Mouse (Mus musculus) thymus, adult 2 months (tissue): ENCODE measurements around the gene Stag1.

Source experiments
- CTCF ChIP-seq: fragments of 200-500 bp; IDR thresholded peaks from 2 replicates; pipeline ENCODE4 v1.5.1; 2012; ENCODE audit warnings: mild to moderate bottlenecking, control low read depth, low read length, moderate library complexity, borderline replicate concordance; ENCODE audit not compliant: control insufficient read depth, poor library complexity, insufficient read depth; ENCODE audit errors: extremely low read depth
- POLR2A ChIP-seq: fragments of 200-500 bp; IDR thresholded peaks from 2 replicates; pipeline ENCODE4 v1.6.1; 2012; ENCODE audit warnings: mild to moderate bottlenecking, low read length, control low read depth, moderate library complexity; ENCODE audit not compliant: control insufficient read depth, poor library complexity, insufficient read depth; ENCODE audit errors: extremely low read depth

GRCm38 (mm10) chr9:100642840-100643697 lies 45.5 kb downstream of the Stag1 start:
- TF ChIP-seq CTCF (peak; percentile 96), POLR2A (peak; percentile 56)
